Mouse (Mus musculus) C2C12 (cell line): Measurements from ENCODE around the gene Wdr91.

Experiments
- CTCF ChIP-seq: IDR thresholded peaks from one replicate; pipeline ENCODE4 v1.5.1; 2011; ENCODE audit not compliant: control insufficient read depth, insufficient read depth, insufficient read length
- MAX ChIP-seq: IDR thresholded peaks from one replicate; pipeline ENCODE4 v1.6.1; 2011; ENCODE audit warnings: mild to moderate bottlenecking, control low read depth

DNA sequence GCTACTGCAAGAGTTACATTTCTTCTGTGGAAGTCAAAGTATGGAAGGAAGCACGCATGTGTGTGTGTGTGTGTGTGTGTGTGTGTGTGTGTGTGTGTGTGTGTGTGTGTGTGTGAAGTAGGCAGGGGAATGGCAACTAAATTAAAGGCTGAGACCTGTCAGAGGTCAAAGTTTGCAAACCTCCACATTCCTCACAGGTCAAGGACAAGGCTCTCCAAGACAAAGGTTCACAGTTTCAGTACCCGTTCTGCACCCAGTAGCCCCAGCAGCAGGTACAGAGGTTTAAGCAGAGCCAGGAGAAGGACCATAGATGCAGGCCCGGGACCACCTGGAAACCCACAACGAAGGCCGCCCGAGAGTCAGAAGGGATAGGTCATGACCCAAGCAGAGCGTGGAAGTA is 8.5 kb upstream of the Wdr91 start:
- TF ChIP-seq CTCF, result no peak
- TF ChIP-seq MAX, result no peak
